Mouse (Mus musculus) ES-E14 (cell line): ENCODE results near the gene Ptpa. TPM values are rescaled to one million over a fixed set of nuclear protein-coding genes. Genes with fewer than 3 reads are reported as not detected.

Experiments used
- DNase-seq: peaks from one replicate; pipeline ENCODE4 v3.0.0-alpha.2; 2013; ENCODE audit warnings: low read depth, low spot score
- H3K27ac ChIP-seq: 2 replicates; pipeline ENCODE4 v1.5.1; 2012; ENCODE audit warnings: low read depth, mild to moderate bottlenecking, low read length, moderate library complexity, mixed read lengths; ENCODE audit not compliant: poor library complexity, insufficient read depth, severe bottlenecking
- H3K36me3 ChIP-seq: 2 replicates; pipeline ENCODE4 v1.6.1; 2012; ENCODE audit warnings: mild to moderate bottlenecking, low read length, moderate library complexity, mixed read lengths; ENCODE audit not compliant: control insufficient read depth, poor library complexity, insufficient read depth, severe bottlenecking
- H3K4me1 ChIP-seq, 2 experiments: fragments of 150-350 bp in 1 of 2; sonication (generic) in 1 of 2; 2 replicates each; pipeline ENCODE4 v1.6.1; 2012; ENCODE audit warnings: low read length in 2 of 2, mild to moderate bottlenecking in 1 of 2, mixed read lengths in 1 of 2; ENCODE audit not compliant: control insufficient read depth in 2 of 2, insufficient read depth in 2 of 2, poor library complexity in 1 of 2
- H3K4me3 ChIP-seq, 2 experiments: fragments of 150-350 bp in 1 of 2; sonication (generic) in 1 of 2; 2 replicates each; pipeline ENCODE4 v1.5.1; 2012; ENCODE audit warnings: low read length in 2 of 2, low read depth in 1 of 2, mild to moderate bottlenecking in 1 of 2, mixed read lengths in 1 of 2; ENCODE audit not compliant: insufficient read depth in 1 of 2, poor library complexity in 1 of 2, severe bottlenecking in 1 of 2
- H3K9ac ChIP-seq: 2 replicates; pipeline ENCODE4 v1.6.1; 2012; ENCODE audit warnings: low read depth, mild to moderate bottlenecking, low read length, mixed read lengths; ENCODE audit not compliant: poor library complexity, insufficient read depth, severe bottlenecking
- H3K9me3 ChIP-seq: fragments of 150-350 bp; sonication (generic); 2 replicates; pipeline ENCODE4 v1.6.1; 2012; ENCODE audit warnings: low read depth, mild to moderate bottlenecking, low read length; ENCODE audit not compliant: control insufficient read depth, insufficient read depth
- CHD2 ChIP-seq: IDR thresholded peaks from 2 replicates; pipeline ENCODE4 v1.6.1; 2014; ENCODE audit warnings: mild to moderate bottlenecking, low read depth, low read length, inconsistent platforms
- HCFC1 ChIP-seq: IDR thresholded peaks from 2 replicates; pipeline ENCODE4 v1.6.1; 2012; ENCODE audit warnings: low read length, inconsistent platforms, borderline replicate concordance; ENCODE audit not compliant: insufficient read depth
- MAFK ChIP-seq: IDR thresholded peaks from 2 replicates; pipeline ENCODE4 v1.6.1; 2014; ENCODE audit warnings: mild to moderate bottlenecking, low read depth, low read length, inconsistent platforms; ENCODE audit not compliant: insufficient read depth
- ZC3H11A ChIP-seq: IDR thresholded peaks from 2 replicates; pipeline ENCODE4 v1.6.1; 2012; ENCODE audit warnings: low read depth, mild to moderate bottlenecking, inconsistent platforms, low read length, borderline replicate concordance
- ZNF384 ChIP-seq: IDR thresholded peaks from 2 replicates; pipeline ENCODE4 v1.6.1; 2012; ENCODE audit warnings: low read depth, low read length, inconsistent platforms
- in situ Hi-C, 2 experiments: fragments of 600-800 bp; cut with MboI; formaldehyde crosslinking; loops; one replicate each; pipeline ENCODE4 v1.15.1; 2025; ENCODE audit warnings: low sequenced_read_pairs in 2 of 2, inconsistent platforms in 1 of 2; ENCODE audit not compliant: unreplicated experiment in 2 of 2
- total RNA-seq: library from RNA; depleted of rRNA; stranded (reverse); fragments of 300-350 nt; gene quantifications from 2 replicates; pipeline ENCODE4 v1.2.3, GENCODE M21; 2012

The Ptpa gene
- total RNA-seq, 1 experiment: 97.9 TPM

DNA sequence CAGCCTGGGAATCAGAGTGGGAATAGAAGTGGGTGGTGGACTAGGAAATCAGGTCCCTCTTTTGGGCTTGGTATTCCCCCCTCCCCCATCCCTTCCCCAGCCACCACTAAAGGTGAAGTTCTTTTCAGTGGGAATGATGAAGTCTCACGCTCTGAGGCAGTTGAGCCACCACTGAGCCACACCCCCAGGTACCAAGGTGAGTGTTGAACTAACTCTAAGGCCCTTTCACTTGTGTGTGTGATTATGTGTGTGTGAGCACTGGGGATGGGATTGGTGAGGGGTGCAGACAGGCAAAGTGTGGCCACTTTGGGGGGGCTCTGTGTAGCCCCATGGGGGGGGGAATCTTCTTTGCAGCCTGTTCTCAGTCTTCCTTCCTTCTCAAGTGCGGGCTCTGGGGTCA is 60.4 kb downstream of the Ptpa start:
- no peak overlapping the region for H3K27ac ChIP-seq
- DNase-seq: no peak
- no peaks in the 10 kb centered on the region for H3K9me3 ChIP-seq
- peaks cover 0 to 13% of the 10 kb centered on the region in 2 experiments; a peak in 2 of 4 replicates for H3K4me1 ChIP-seq
- H3K9ac ChIP-seq: no peak overlapping the region
- TF ChIP-seq MAFK (no peak), HCFC1 (no peak), ZNF384 (no peak), CHD2 (no peak), ZC3H11A (no peak)
- H3K36me3 ChIP-seq: peaks cover 2% of the 10 kb centered on the region; the same call in 1 of the 2 replicates
- no peak overlapping the region for H3K4me3 ChIP-seq
- in situ Hi-C loops: no loop called here

DNA sequence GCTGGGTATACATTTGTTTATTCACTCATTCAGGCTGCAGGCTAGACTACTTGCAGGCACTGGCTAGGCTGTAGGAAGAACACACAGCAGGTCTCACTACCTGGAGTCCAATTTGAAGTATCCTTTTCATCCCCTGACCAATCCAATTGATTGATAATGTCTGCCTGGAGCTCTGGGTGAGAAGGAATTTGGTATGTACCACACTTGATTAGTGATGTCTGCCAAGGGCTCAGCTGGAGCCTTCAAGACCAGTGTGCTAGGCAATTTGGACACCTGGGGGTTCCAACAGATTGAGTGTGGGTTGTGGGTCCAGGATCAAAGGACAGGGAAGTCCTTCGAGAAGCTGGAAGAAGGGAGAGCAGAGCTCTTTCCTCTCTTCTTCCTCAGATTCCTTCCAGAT is 62.7 kb downstream of the Ptpa start:
- peaks cover 2 to 27% of the 10 kb centered on the region in 2 experiments; a peak in 3 of 4 replicates for H3K4me1 ChIP-seq
- no peak for DNase-seq
- no peaks in the 10 kb centered on the region for H3K9me3 ChIP-seq
- TF ChIP-seq HCFC1: no peak
- TF ChIP-seq CHD2: no peak
- TF ChIP-seq ZNF384: no peak
- no peak for TF ChIP-seq ZC3H11A
- no peak for TF ChIP-seq MAFK
- H3K36me3 ChIP-seq: peaks cover 5% of the 10 kb centered on the region; the same call in 1 of the 2 replicates
- H3K27ac ChIP-seq: no peak overlapping the region
- H3K4me3 ChIP-seq: no peak overlapping the region
- H3K9ac ChIP-seq: no peak overlapping the region
- in situ Hi-C loops: no loop called here

DNA sequence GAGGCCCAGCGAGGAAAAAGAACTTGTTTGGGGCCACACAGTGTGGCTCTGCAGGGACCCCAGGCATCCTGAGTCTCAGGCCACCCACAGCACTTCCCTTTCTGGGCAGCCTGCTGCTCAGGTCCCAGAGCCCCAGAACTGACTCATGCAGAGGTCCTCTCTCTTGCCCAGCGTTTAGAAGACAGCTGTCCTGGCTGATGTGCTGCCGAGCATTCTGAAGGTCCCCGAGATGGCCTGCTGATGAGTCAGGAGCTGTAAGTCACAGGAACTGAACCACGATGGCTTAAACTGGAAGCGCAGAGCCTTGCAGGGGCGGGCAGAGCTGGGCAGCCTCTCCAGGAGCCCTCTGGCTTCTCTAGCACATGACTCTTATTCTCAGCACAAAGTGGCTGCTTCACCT is 71.8 kb downstream of the Ptpa start:
- Histone ChIP-seq H3K27ac (no peak overlapping the region), H3K4me3 (no peak overlapping the region), H3K9ac (no peak overlapping the region), H3K9me3 (no peaks in the 10 kb centered on the region), H3K36me3 (peaks cover 2% of the 10 kb centered on the region; the same call in 1 of the 2 replicates), H3K4me1 (peaks cover under 1 to 7% of the 10 kb centered on the region in 2 experiments; a peak in 2 of 4 replicates)
- TF ChIP-seq HCFC1 (no peak), ZC3H11A (no peak), CHD2 (no peak), ZNF384 (no peak), MAFK (no peak)
- DNase-seq: no peak
- in situ Hi-C loops: no loop called here

GRCm38 (mm10) chr2:30490384-30490783 is 74.5 kb downstream of the Ptpa start:
- in situ Hi-C loops: no loop called here
- H3K9me3 ChIP-seq: no peaks in the 10 kb centered on the region
- TF ChIP-seq ZNF384 (no peak), CHD2 (no peak), HCFC1 (no peak), ZC3H11A (no peak), MAFK (no peak)
- no peak for DNase-seq
- peaks cover 0 to 7% of the 10 kb centered on the region in 2 experiments; a peak in 1 of 4 replicates for H3K4me1 ChIP-seq
- peaks cover 2% of the 10 kb centered on the region; the same call in 1 of the 2 replicates for H3K36me3 ChIP-seq
- no peak overlapping the region for H3K9ac ChIP-seq
- H3K27ac ChIP-seq: no peak overlapping the region
- no peak overlapping the region for H3K4me3 ChIP-seq
